ENCODE assay signal across 15 mouse cellular contexts in genomic region chr14:93543970-93544627, GRCm38 (mm10).
A peak's percentile ranks its signal among the peaks of the same experiment; 100 is the strongest.
DNase-seq lines count a peak whose midpoint lies in the region; ATAC-seq and TF ChIP-seq lines count a peak whose summit lies in the region.
"Had no signal": no experiment of that assay in that cellular context is flagged by ENCODE, and none has a peak within 500 bp of the region (broad histone marks: within the 10 kb centered on the region; RNA-seq: fewer than 3 reads in every experiment).

No protein-coding gene starts in this region.

- H3K4me3 ChIP-seq in hindbrain, postnatal 0 days (ENCODE audit: low read length), result no peak overlapping the region
- no peak overlapping the region for H3K4me3 ChIP-seq in hindbrain, embryonic 12.5 days
- H3K4me3 ChIP-seq: intestine, embryonic 15.5 days; neural tube, embryonic 13.5 days had no signal

- no peak for ATAC-seq in hindbrain, postnatal 0 days
- ATAC-seq in hindbrain, embryonic 12.5 days (ENCODE audit: low FRiP score), result no peak
- ATAC-seq: intestine, embryonic 15.5 days had no signal

- H3K4me1 ChIP-seq in hindbrain, postnatal 0 days (ENCODE audit: insufficient read depth, low read length), result no peaks in the 10 kb centered on the region
- no peaks in the 10 kb centered on the region for H3K4me1 ChIP-seq in hindbrain, embryonic 12.5 days
- H3K4me1 ChIP-seq: intestine, embryonic 15.5 days; neural tube, embryonic 13.5 days had no signal

- 65% methylated on average over 11 of the region's 11 CpGs for WGBS in hindbrain, postnatal 0 days
- 93% methylated on average over 11 of the region's 11 CpGs for WGBS in hindbrain, embryonic 12.5 days

- H3K9me3 ChIP-seq in hindbrain, postnatal 0 days (ENCODE audit: low read length), result no peaks in the 10 kb centered on the region
- no peaks in the 10 kb centered on the region for H3K9me3 ChIP-seq in hindbrain, embryonic 12.5 days (replicated peaks)
- H3K9me3 ChIP-seq: intestine, embryonic 15.5 days; neural tube, embryonic 13.5 days had no signal

- H3K4me2 ChIP-seq in hindbrain, postnatal 0 days (ENCODE audit: low read depth, low read length), result 0 out of 2 replicates have a peak overlapping the region, but pooled peaks have one; percentile 16
- no peak overlapping the region for H3K4me2 ChIP-seq in hindbrain, embryonic 12.5 days (replicated peaks)
- H3K4me2 ChIP-seq: intestine, embryonic 15.5 days; neural tube, embryonic 13.5 days had no signal

- peak; percentile 5 for DNase-seq in gastrocnemius, adult 18-20 months (ENCODE audit: low spot score)
- no peak for DNase-seq in gastrocnemius, adult 8-10 months (ENCODE audit: low spot score in 2 of 2)
- DNase-seq in hindbrain, postnatal 0 days (ENCODE audit: low spot score), result peak; percentile 58
- DNase-seq in brain, adult 2 months (ENCODE audit: low read depth, low spot score), result peak; percentile 80
- peak; percentile 36 for DNase-seq in cerebellum, adult 8-10 months
- DNase-seq in kidney, adult 18-20 months, result no peak
- DNase-seq in T-cell, adult 2 months (ENCODE audit: low spot score), result no peak
- DNase-seq: kidney, postnatal 25 days; liver; lung, adult 2 months; thymus, postnatal 14 days had no signal

- H3K9ac ChIP-seq in hindbrain, postnatal 0 days (replicated peaks; ENCODE audit: low read length), result no peak overlapping the region
- no peak overlapping the region for H3K9ac ChIP-seq in hindbrain, embryonic 12.5 days
- H3K9ac ChIP-seq: intestine, embryonic 15.5 days; neural tube, embryonic 13.5 days had no signal

- H3K27me3 ChIP-seq in hindbrain, postnatal 0 days (ENCODE audit: insufficient read depth, low read length), result no peaks in the 10 kb centered on the region
- H3K27me3 ChIP-seq in hindbrain, embryonic 12.5 days, result no peaks in the 10 kb centered on the region
- H3K27me3 ChIP-seq: intestine, embryonic 15.5 days; neural tube, embryonic 13.5 days had no signal

- H3K27ac ChIP-seq in hindbrain, postnatal 0 days, result peak overlapping the region; percentile 46; the same call in 1 of the 2 replicates
- no peak overlapping the region for H3K27ac ChIP-seq in hindbrain, embryonic 12.5 days
- H3K27ac ChIP-seq: intestine, embryonic 15.5 days; neural tube, embryonic 13.5 days had no signal

- no peak for TF ChIP-seq CTCF in hindbrain, postnatal 0 days (IDR thresholded peaks at IDR 0.05; ENCODE audit: low read depth)

- H3K36me3 ChIP-seq in hindbrain, postnatal 0 days (ENCODE audit: insufficient read depth, low read length), result no peaks in the 10 kb centered on the region
- no peaks in the 10 kb centered on the region for H3K36me3 ChIP-seq in hindbrain, embryonic 12.5 days
- H3K36me3 ChIP-seq: G1E; intestine, embryonic 15.5 days; neural tube, embryonic 13.5 days had no signal

Comparison
In these comparisons a context has a peak if more than half of its experiments do, and no peak if none do; other contexts are left out.
1. DNase-seq: peak in gastrocnemius, adult 18-20 months (single experiment), hindbrain, postnatal 0 days (single experiment), brain, adult 2 months (single experiment) and cerebellum, adult 8-10 months (single experiment); none in gastrocnemius, adult 8-10 months (0 of 2), kidney, adult 18-20 months (single experiment) and T-cell, adult 2 months (single experiment).